Mouse (Mus musculus) bone marrow, adult 2 months (tissue): ENCODE results near the gene Nckap1l. TPM values are rescaled to one million over a fixed set of nuclear protein-coding genes. Genes with fewer than 3 reads are reported as not detected.
A peak's percentile ranks its signal among the peaks of the same experiment; 100 is the strongest.

ENCODE experiments used
- H3K27ac ChIP-seq: fragments of 200-500 bp; 2 replicates; pipeline ENCODE4 v1.5.1; 2012; ENCODE audit warnings: low read depth, mild to moderate bottlenecking, control low read depth, inconsistent platforms, low read length; ENCODE audit not compliant: control insufficient read depth, poor library complexity, insufficient read depth
- H3K4me1 ChIP-seq: fragments of 200-500 bp; 2 replicates; pipeline ENCODE4 v1.6.1; 2011; ENCODE audit warnings: low read length; ENCODE audit not compliant: control insufficient read depth, insufficient read depth
- H3K4me3 ChIP-seq: fragments of 200-500 bp; replicated peaks from 2 replicates; pipeline ENCODE3; 2011; ENCODE audit warnings: mild to moderate bottlenecking, low read depth, low read length, control low read depth; ENCODE audit not compliant: control insufficient read depth
- CTCF ChIP-seq: fragments of 200-500 bp; IDR thresholded peaks from 2 replicates; pipeline ENCODE4 v1.5.1; 2011; ENCODE audit warnings: low read length, control low read depth; ENCODE audit not compliant: control insufficient read depth, insufficient read depth
- POLR2A ChIP-seq: fragments of 200-500 bp; IDR thresholded peaks from 2 replicates; pipeline ENCODE4 v1.6.1; 2011; ENCODE audit warnings: low read depth, mild to moderate bottlenecking, control low read depth, low read length, borderline replicate concordance; ENCODE audit not compliant: control insufficient read depth
- WGBS: fragments of 180-500 bp; shearing (Covaris S2); methylation state at CpG from one replicate; pipeline ENCODE4 v1.1.7; 2018; 5-methylcytosine and 5-hydroxymethylcytosine counted together
- polyA plus RNA-seq: library from polyadenylated mRNA; stranded (reverse); fragments of >200 nt; gene quantifications from 2 replicates; pipeline ENCODE4 v1.2.4, GENCODE M21; 2011; ENCODE audit warnings: low replicate concordance; ENCODE audit not compliant: missing spikeins, insufficient read depth, insufficient read length

Nckap1l gene
- polyA plus RNA-seq, 1 experiment = 65.9 TPM

DNA sequence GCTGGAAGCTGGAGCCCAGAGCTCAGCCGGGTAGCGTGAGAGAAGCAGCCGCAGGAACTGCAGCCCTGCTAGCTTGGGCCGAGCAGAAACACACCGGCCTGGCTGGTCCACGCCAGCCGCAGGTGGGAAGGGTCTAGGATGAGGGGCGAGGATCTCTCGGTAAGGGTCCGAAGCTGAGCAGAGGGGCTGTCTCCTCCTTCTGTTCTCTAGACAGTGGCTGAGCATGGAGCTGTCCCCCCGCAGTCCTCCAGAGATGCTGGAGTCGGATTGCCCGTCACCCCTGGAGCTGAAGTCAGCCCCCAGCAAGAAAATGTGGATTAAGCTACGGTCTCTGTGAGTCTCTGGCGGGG, 49.6 kb downstream of the Nckap1l start:
- WGBS = 4% methylated on average over 15 of the region's 15 CpGs
- no peak for TF ChIP-seq CTCF
- no peak for TF ChIP-seq POLR2A
- Histone ChIP-seq H3K27ac (no peak overlapping the region), H3K4me3 (no peak overlapping the region), H3K4me1 (no peaks in the 10 kb centered on the region; the same call in 1 of the 2 replicates)

DNA sequence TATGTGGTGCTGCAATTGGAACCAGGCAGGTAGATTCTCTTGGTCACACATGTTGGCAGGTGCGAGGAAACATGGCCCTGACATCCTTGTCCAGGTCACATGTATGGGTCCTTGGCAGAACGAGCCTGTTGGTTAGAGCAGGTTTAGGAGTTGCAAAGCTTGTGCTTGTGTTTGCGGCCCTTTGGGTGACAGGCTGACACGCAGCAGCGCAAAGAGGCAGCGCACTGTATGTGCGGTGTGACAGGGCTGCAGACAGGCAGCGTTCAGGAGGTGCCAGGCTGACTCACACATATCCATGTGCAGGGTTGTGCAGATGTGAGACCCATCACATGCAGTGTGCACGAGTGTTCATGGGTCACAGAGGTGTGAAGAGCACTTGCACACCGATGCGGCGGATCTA, 50.1 kb downstream of the Nckap1l start:
- Histone ChIP-seq H3K4me1 (no peaks in the 10 kb centered on the region; the same call in 1 of the 2 replicates), H3K27ac (no peak overlapping the region), H3K4me3 (no peak overlapping the region)
- WGBS = 73% methylated on average over 12 of the region's 12 CpGs
- no peak for TF ChIP-seq POLR2A
- TF ChIP-seq CTCF = 0 out of 2 replicates have a peak, but pooled peaks have one; percentile 0

DNA sequence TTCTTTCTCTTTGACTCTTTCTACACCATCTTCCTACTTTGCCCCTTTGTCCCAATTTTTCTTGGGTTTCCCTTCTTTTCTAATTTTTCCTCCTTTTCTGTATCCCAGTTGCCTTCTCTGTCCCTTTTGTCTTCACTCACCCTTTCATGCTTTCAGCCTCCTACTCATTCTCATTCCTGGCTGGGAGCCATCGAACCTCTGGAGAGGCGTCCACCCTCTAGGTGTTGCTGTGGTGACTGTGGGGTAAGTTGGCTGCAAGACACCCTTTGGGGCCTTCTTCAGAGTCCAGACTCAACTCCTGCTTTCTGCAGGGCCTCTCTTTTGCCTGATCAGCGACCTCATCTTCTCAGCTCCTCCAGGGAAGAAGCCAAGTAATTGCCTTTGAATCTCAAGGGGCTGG, 55.7 kb downstream of the Nckap1l start:
- TF ChIP-seq POLR2A (no peak), CTCF (no peak)
- 76% methylated on average over 3 of the region's 3 CpGs for WGBS
- H3K27ac ChIP-seq = no peak overlapping the region

DNA sequence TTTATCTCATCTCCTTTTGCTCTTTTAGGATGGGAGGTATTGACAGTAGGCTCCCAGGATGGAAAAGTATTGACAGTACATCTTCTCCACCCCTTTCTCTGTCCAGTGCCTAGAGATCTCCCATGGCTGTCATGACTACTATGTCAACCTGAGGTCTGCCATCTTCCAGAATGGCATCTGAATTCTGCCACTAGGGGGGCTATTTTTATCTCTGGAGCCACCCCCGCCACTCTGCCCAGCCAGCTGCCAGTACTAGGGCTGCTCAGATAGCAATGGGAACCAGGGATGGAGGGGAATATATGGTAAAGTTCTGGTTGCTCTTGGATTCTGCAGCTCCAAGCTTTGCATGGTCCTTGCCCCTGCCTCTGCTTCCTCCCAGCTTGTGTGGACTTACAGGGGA, 58.1 kb downstream of the Nckap1l start:
- 36% methylated on average over 1 of the region's 1 CpGs for whole genome bisulfite sequencing
- Histone ChIP-seq H3K4me3 (no peak overlapping the region), H3K27ac (no peak overlapping the region), H3K4me1 (no peaks in the 10 kb centered on the region)
- no peak for TF ChIP-seq POLR2A

More for the DNA sequence above, 55.7 kb downstream of the Nckap1l start:
- H3K4me1 ChIP-seq = no peaks in the 10 kb centered on the region
- no peak overlapping the region for H3K4me3 ChIP-seq

DNA sequence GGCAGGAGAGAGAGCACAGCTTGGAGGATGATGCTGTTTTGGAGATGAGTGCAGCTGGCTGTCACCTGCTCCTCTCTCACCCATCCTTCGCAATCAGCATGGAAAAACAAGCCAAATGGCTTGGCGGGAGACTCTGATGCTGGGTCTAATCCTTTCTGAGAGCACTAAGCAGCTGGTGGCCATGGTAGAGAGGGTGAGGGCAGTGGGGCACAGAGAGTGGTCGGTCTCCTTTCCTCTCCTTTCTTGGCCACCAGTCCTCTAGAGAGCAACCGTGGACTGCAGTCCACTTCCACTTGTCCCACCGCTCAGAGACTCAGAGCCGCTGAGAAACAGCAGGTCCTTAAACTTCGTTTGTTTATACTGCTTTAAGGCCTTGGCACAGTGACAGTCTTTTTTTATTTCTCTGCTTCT, 60.0 kb downstream of the Nckap1l start:
- 50% methylated on average over 7 of the region's 7 CpGs for WGBS
- no peak for TF ChIP-seq POLR2A
- TF ChIP-seq CTCF = no peak
- H3K27ac ChIP-seq = no peak overlapping the region
- H3K4me1 ChIP-seq = no peaks in the 10 kb centered on the region
- no peak overlapping the region for H3K4me3 ChIP-seq

DNA sequence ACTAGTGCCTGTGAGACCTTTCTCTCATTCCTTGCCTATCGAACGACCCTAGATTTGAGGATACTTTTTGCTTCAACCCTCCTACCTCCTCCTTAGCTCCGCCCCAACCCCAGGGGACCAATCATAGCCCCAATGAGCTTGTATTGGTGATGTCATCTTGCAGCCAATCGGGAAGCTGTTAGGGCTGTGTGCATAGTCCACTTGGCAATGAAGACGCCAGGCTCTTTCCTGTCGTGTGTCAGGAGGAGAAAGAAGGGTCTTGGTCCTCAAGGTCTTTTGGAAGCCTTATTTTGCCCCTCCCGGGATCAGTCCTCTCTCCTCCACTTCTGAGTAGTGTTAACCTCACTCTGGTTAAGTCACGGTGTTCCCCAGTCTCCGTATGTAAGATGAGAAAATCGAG, 60.5 kb downstream of the Nckap1l start:
- no peaks in the 10 kb centered on the region for H3K4me1 ChIP-seq
- H3K27ac ChIP-seq = no peak overlapping the region
- no peak for TF ChIP-seq POLR2A
- TF ChIP-seq CTCF = no peak
- 8% methylated on average over 10 of the region's 10 CpGs for WGBS
- no peak overlapping the region for H3K4me3 ChIP-seq

DNA sequence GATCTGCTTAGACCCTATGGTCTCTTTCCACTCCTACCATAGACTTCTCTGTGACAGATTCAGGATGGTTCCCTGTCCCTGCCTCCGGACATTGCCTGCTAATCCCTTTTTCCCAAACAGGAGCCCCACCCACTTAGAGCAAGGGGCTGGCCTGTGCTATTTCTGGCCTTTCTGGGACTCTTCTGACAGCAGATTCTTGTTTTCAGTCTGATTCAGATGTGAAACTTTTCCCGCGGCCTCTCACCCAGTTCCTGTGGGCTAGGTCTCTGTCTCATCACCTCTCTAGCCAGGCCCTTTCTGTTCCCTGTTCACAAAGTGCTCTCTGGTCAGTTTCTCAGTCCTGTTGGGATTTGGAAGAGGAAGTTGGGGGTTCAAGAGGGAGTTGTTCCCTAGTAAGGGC, 61.3 kb downstream of the Nckap1l start:
- H3K4me3 ChIP-seq = no peak overlapping the region
- WGBS = 74% methylated on average over 3 of the region's 3 CpGs
- H3K4me1 ChIP-seq = no peaks in the 10 kb centered on the region

DNA sequence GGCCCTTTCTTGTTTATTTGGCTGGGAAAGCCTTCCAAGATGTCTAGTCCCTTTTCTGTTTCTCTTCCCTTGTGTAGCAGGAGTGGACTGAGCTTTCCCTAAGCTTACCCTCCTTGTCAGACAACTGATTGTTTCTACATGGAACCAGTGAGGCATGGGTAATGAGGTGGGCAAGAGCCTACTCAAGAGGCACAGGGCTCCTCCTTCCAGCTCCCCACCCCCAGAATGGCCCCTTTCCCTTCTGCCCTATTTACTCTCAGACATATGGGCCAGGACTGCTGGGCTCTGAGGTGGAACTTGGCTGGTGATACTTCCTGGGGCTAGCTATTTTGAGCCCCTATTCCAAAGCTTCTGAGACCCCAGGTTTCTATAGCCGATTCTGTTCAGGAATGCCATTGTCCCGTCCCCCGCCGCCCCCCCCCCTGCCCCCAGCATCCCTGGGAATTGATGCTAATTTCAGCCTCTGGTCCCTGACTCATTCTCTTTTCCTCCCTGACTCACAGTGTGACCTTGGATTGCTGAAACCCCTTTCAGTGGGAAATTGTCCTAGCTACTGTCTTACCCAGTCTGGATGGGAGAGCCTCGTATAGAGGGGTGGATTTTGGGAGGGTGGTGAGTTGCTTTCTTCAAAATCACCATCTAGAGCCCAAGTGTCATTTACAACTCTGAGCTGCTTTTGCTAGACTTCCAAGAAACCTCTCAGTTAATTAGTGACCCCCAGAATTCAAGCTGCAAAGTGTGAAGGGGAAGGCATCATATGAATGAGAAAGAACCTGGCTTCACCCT, 65.2 kb downstream of the Nckap1l start:
- Histone ChIP-seq H3K27ac (no peak overlapping the region), H3K4me3 (no peak overlapping the region), H3K4me1 (no peaks in the 10 kb centered on the region)
- TF ChIP-seq POLR2A (no peak), CTCF (no peak)
- 82% methylated on average over 5 of the region's 5 CpGs for WGBS

More for the DNA sequence above, 61.3 kb downstream of the Nckap1l start:
- TF ChIP-seq POLR2A (no peak), CTCF (no peak)
- H3K27ac ChIP-seq = no peak overlapping the region
